Mouse (Mus musculus) left cerebral cortex, adult 6 months (tissue): ENCODE measurements around the gene Zyg11b. TPM values are rescaled to one million over a fixed set of nuclear protein-coding genes. Genes with fewer than 3 reads are reported as not detected.

Experiments
- long read RNA-seq, 2 experiments: library from polyadenylated mRNA; unstranded; transcript quantifications; one replicate each; pipeline ENCODE4 v2.0.0; 2019 to 2020
- polyA plus RNA-seq: library from polyadenylated mRNA; unstranded; fragments of <200 nt; fragmentation: Nextera tagmentation; gene quantifications from 2 replicates; pipeline ENCODE4 v1.2.3, GENCODE M21; 2021

Gene Zyg11b
- polyA plus RNA-seq, result 27.0 and 28.3 TPM in 2 replicates
- long read RNA-seq, experiment 1, full-length matches to known transcripts, result 33 of 128 reads
- long read RNA-seq, experiment 1, partial matches to known transcripts, result 11 of 128 reads
- long read RNA-seq, experiment 1, other reads (novel, unspliced or antisense), result 84 of 128 reads
- long read RNA-seq, experiment 2, full-length matches to known transcripts, result 1 of 43 reads
- long read RNA-seq, experiment 2, partial matches to known transcripts, result 3 of 43 reads
- long read RNA-seq, experiment 2, other reads (novel, unspliced or antisense), result 39 of 43 reads

GRCm38 (mm10) chr4:108300670-108301373 lies at the start of gene Zyg11b:
TSS of gene Zyg11b (minus strand) at chr4:108301096.

GRCm38 (mm10) chr4:108327730-108328484 lies 27.0 kb upstream of the Zyg11b start, which contains the start of gene Coa7:
TSS of gene Coa7 (plus strand) at chr4:108328140.

GRCm38 (mm10) chr4:108217332-108218179 lies 83.3 kb downstream of the Zyg11b start, which contains the start of gene Zyg11a:
TSS of gene Zyg11a (minus strand) at chr4:108218048.

Other genes with a start within 250 kb of the Zyg11b start
- gene Podn, start 204.7 kb downstream of the Zyg11b start, polyA plus RNA-seq, result 1.2 TPM in 2 replicates
- 242 and 284 TPM in 2 replicates for gene Scp2, start 156.1 kb downstream of the Zyg11b start, polyA plus RNA-seq
- gene Echdc2, start 135.7 kb downstream of the Zyg11b start, polyA plus RNA-seq, result 11.6 and 12.6 TPM in 2 replicates
- gene Zyg11a, start 83.0 kb downstream of the Zyg11b start, polyA plus RNA-seq, result not detected in 2 replicates
- 27.8 and 29.1 TPM in 2 replicates for gene Coa7, start 27.0 kb upstream of the Zyg11b start, polyA plus RNA-seq
- gene Shisal2a, start 82.3 kb upstream of the Zyg11b start, polyA plus RNA-seq, result not detected in 2 replicates
- gene Gpx7, start 105.9 kb upstream of the Zyg11b start, polyA plus RNA-seq, result 13.9 and 14.7 TPM in 2 replicates
- gene Tut4, start 158.3 kb upstream of the Zyg11b start, polyA plus RNA-seq, result 4.7 and 6.3 TPM in 2 replicates